Mouse (Mus musculus) NIH3T3 (cell line): ENCODE measurements at regions not wholly inside any gene's neighbourhood (a gene's known extent, or its start where the extent isn't known, plus 50 kb on each side); places are given as distances from the start of the nearest gene placed in this dataset.

Source experiments
- DNase-seq: peaks from one replicate; pipeline ENCODE4 v3.0.0-alpha.2; 2012; ENCODE audit warnings: low read depth

- DNase-seq: peak; percentile 80
These were observed 107.6 kb upstream of the 1700066M21Rik start for GRCm38 (mm10) chr1:57269679-57270354.

DNA sequence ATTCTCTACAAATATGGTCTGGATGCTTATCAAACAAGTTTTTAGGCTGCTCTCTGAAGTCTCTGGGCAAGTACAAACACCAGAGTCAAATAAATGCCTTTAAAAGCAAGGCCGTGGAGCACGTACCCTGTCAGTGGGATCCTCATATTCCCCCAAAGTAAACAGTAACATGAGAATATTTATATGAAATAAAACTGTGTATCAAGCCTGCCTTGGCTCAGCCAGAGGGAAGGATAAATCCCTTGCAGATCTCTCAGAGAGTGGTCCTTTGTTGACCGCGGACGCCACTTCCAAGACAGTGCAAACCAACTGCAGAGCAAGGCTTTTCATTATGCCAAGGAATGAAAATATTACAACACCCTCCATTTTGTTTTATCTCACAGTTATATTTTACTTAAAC is 104.8 kb upstream of the 1700066M21Rik start:
- DNase-seq: no peak

DNA sequence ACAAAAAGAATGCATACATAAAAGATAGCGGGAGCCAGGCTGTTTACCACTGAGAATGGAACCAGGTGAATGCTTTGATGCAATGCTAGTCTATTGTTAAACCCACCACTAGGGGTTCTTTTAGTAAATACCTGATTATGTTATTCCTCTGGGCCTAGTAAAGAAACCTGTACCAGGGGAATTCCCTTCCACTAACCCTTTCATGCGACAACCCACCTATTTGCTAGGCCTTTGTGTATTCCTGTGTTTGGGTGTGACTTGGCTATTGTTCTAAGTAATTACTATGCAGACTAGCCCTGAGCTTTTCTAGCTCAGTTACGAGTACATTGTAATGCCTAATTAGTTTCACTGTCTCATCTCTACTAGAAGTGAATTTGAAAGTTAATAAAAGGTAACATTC is 95.9 kb upstream of the 1700066M21Rik start:
- DNase-seq: no peak

GRCm38 (mm10) chr1:57296186-57296585 is 81.2 kb upstream of the 1700066M21Rik start:
- DNase-seq: no peak

- DNase-seq: no peak
These were observed 78.9 kb upstream of the 1700066M21Rik start for GRCm38 (mm10) chr1:57298557-57298956.

DNA sequence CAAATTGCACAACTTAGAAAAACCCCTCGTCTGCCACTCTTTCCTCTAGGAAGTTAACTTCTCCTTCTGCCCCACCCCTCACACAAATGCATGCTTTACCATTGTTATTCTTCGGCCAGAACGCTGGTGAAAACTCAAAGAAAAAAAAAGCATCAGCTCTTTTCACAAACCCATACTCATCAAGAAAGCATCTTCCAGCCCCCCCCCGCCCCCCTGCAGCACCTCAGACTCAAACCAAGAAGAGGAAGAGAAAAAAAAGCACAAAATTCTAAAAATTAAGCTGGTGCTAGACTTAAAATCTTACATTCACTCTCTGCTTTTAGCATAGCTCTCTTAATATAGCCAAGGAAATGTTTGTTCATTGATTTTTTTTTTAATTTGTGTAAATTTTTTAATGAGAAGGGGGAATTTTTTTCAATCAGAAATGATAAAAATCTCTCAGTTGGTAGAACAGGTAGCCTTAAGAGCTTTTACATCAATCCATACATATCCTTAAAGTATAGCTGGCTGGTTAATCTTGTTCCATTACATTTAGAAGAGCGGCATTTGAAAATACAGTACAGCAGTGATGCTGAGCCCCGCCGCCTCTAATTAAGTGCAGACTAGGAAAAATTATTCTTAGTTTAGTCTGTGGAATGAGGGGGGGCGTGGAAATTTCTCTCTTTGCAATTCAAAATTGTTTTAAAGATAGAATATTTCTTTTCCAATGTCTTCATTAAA is 76.0 kb upstream of the 1700066M21Rik start:
- no peak for DNase-seq

- DNase-seq: no peak
These were observed 75.5 kb upstream of the 1700066M21Rik start for GRCm38 (mm10) chr1:57301980-57302331.

GRCm38 (mm10) chr1:57304757-57305156 is 72.7 kb upstream of the 1700066M21Rik start:
- no peak for DNase-seq

GRCm38 (mm10) chr1:57322535-57322934 is 54.9 kb upstream of the 1700066M21Rik start:
- DNase-seq: no peak

GRCm38 (mm10) chr1:57323118-57323517 is 54.3 kb upstream of the 1700066M21Rik start:
- no peak for DNase-seq

GRCm38 (mm10) chr1:57325585-57326165 is 51.7 kb upstream of the 1700066M21Rik start:
- no peak for DNase-seq
